Mouse (Mus musculus) MEL (cell line): ENCODE measurements around the gene Lcn2.

Experiments
- CHD1 ChIP-seq: IDR thresholded peaks from 2 replicates; pipeline ENCODE4 v1.6.1; 2012; ENCODE audit warnings: low read depth, mild to moderate bottlenecking, inconsistent platforms, low read length, improper control_type of control experiment
- CTCF ChIP-seq, 3 experiments: IDR thresholded peaks in 2 of 3; conservative IDR thresholded peaks in 1 of 3; 2 replicates each; pipeline ENCODE4 v1.5.1; 2011 to 2012; ENCODE audit warnings: low read length in 3 of 3, low read depth in 2 of 3, mild to moderate bottlenecking in 2 of 3, improper control_type of control experiment in 1 of 3, inconsistent platforms in 1 of 3, mixed read lengths in 1 of 3, moderate library complexity in 1 of 3; ENCODE audit not compliant: control insufficient read depth in 1 of 3, insufficient read depth in 1 of 3, poor library complexity in 1 of 3, severe bottlenecking in 1 of 3
- ETS1 ChIP-seq: IDR thresholded peaks from 2 replicates; pipeline ENCODE4 v1.6.1; 2012; ENCODE audit warnings: low read depth, mild to moderate bottlenecking, inconsistent platforms, low read length, improper control_type of control experiment, moderate library complexity
- KAT2A ChIP-seq: conservative IDR thresholded peaks from 2 replicates; pipeline ENCODE4 v1.6.1; 2012; ENCODE audit warnings: low read depth, low read length, improper control_type of control experiment, inconsistent platforms
- MAX ChIP-seq: IDR thresholded peaks from 2 replicates; pipeline ENCODE4 v1.6.1; 2011; ENCODE audit warnings: low read length, improper control_type of control experiment
- NELFE ChIP-seq: IDR thresholded peaks from 2 replicates; pipeline ENCODE4 v1.6.1; 2011; ENCODE audit warnings: low read depth, low read length, improper control_type of control experiment
- POLR2A ChIP-seq, 2 experiments: IDR thresholded peaks; 2 replicates each; pipeline ENCODE4 v1.6.1; 2011 to 2012; ENCODE audit warnings: low read length in 2 of 2, mild to moderate bottlenecking in 2 of 2, control low read depth in 1 of 2, improper control_type of control experiment in 1 of 2, low read depth in 1 of 2, moderate library complexity in 1 of 2; ENCODE audit not compliant: control insufficient read depth in 1 of 2, insufficient read depth in 1 of 2, poor library complexity in 1 of 2
- POLR2AphosphoS2 ChIP-seq: IDR thresholded peaks from 2 replicates; pipeline ENCODE4 v1.6.1; 2011; ENCODE audit warnings: low read length, improper control_type of control experiment
- USF2 ChIP-seq, 2 experiments: IDR thresholded peaks; 2 replicates each; pipeline ENCODE4 v1.6.1; 2011 to 2012; ENCODE audit warnings: improper control_type of control experiment in 2 of 2, low read length in 2 of 2, borderline replicate concordance in 1 of 2, inconsistent platforms in 1 of 2, low read depth in 1 of 2, mild to moderate bottlenecking in 1 of 2; ENCODE audit not compliant: insufficient read depth in 1 of 2

DNA sequence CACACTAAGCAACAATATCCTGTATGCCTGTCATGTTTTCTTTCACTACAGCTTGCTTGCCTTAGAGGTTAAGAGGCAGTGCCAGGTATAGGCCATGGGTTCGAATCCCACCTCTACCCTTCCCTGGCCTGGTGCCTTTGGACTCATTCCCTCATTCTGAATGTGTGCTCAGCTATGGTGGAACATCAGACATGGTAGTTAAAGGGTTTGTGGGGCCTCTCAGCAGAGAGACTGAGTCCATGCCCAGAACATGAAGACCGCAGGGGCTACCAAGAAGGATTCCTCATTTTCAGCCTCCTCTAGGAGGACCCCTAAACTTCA lies 44.7 kb downstream of the Lcn2 start:
- TF ChIP-seq POLR2A (IDR thresholded peaks at IDR 0.05; ENCODE audit: control insufficient read depth in 1 of 2, insufficient read depth in 1 of 2, low read depth in 1 of 2, low read length in 2 of 2, poor library complexity in 1 of 2) (no peak), POLR2AphosphoS2 (no peak), CTCF (IDR thresholded peaks at IDR 0.05 in 2 of 3, conservative IDR thresholded peaks at IDR 0.05 in 1 of 3; ENCODE audit: control insufficient read depth in 1 of 3, insufficient read depth in 1 of 3, low read depth in 2 of 3, low read length in 3 of 3, poor library complexity in 1 of 3, severe bottlenecking in 1 of 3) (no peak), USF2 (IDR thresholded peaks at IDR 0.05; ENCODE audit: borderline replicate concordance in 1 of 2, insufficient read depth in 1 of 2, low read depth in 1 of 2, low read length in 2 of 2) (no peak), MAX (no peak), KAT2A (no peak), CHD1 (no peak), NELFE (no peak), ETS1 (no peak)
